Mouse (Mus musculus) gastrocnemius, postnatal 4 days (tissue): ENCODE results near the gene Gcnt3. TPM values are rescaled to one million over a fixed set of nuclear protein-coding genes. Genes with fewer than 3 reads are reported as not detected.

Source experiments
- DNase-seq, 2 experiments: peaks; one replicate each; pipeline ENCODE4 v3.0.0; 2021 to 2022; ENCODE audit warnings: low spot score in 2 of 2, mixed read lengths in 2 of 2
- long read RNA-seq, 2 experiments: library from polyadenylated mRNA; stranded (forward); transcript quantifications; one replicate each; pipeline ENCODE4 v2.0.0; 2021
- total RNA-seq, 2 experiments: library from RNA; stranded (reverse); gene quantifications; 2 replicates each; pipeline ENCODE4 v1.2.3; 2021

The Gcnt3 gene
- not detected for total RNA-seq
- long read RNA-seq, experiment 1: 0 reads
- long read RNA-seq, experiment 2: 0 reads

DNA sequence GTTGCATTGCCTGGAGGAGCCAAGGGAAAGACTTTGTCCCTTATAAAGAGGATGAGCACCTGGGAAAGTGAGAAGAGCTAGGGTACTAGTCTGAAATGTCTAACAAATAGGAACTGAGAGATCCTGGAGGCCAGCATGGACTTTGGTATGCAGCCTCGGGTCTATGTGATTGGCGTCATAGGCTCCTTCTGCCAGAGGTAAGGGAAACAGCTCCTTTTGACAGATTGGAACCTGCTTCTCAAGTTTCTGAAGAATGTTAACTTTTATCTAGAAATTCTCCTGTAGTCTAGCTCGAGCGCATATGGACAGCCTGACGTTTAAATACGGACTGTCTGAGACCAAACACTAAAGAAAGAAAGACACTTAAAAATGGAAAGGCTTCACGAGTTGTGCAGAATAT, at the start of gene Gcnt3:
Gcnt3 (minus strand) TSS at position 101 of the 400 bp plus-strand sequence.
- DNase-seq: no peak

DNA sequence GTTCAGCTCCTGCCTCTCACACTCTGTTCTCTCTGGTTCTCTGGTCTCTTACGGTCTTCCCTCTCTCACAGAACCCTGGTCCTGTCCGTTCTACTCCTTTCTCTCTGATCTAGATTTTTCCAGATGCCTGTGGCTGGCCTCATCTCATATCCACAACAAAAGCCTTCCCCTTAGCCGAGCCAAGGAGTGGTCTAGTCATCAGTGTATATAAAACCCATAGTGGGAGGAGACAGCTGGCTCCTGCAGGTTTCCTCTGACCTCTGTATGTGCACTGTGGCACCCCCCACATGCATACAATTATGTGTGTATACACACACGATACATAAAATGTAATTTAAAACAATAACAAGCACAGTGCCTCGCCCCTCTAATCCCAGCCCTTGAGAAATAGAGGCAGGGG, 49.5 kb upstream of the Gcnt3 start:
- no peak for DNase-seq

DNA sequence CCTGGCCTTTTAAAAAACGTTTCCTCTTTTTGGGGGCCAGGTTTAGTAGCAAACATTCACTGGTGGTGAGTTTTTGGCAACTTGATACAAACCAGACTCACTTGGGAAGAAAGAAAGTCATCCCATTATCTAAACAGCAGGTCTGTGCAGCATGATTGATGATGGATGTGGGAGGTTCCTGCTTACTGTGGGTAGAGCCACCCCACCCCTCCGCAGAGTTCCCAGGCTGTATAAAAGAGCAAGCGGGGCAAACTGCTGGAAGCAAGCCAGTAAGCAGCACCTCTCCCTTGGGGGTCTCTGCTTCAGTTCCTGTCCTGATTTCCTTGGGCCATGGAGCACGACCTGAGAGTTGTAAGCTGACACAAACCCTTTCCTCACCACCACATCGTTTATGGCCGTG, 48.2 kb upstream of the Gcnt3 start:
- no peak for DNase-seq

DNA sequence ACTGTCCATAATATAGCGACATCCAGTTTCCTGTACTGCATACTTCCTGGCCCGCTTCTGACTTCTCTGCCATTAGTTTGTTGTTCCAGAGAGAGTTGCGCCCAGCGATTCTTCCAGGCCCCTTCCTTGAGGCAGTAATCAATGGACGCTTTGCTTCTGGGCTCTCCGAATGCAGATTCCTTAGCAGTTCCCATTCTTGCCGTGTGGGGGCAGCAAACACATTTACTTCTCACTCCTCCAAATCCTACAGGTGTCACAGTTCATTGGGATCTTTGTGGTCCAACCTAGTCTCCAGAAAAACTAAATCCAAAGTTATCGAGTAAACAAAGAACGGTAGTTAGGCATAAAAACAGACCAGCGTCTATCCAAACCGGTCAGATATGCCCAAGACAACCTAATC, 46.2 kb upstream of the Gcnt3 start:
- DNase-seq: peak in 1 of 2 experiments; percentile 37

DNA sequence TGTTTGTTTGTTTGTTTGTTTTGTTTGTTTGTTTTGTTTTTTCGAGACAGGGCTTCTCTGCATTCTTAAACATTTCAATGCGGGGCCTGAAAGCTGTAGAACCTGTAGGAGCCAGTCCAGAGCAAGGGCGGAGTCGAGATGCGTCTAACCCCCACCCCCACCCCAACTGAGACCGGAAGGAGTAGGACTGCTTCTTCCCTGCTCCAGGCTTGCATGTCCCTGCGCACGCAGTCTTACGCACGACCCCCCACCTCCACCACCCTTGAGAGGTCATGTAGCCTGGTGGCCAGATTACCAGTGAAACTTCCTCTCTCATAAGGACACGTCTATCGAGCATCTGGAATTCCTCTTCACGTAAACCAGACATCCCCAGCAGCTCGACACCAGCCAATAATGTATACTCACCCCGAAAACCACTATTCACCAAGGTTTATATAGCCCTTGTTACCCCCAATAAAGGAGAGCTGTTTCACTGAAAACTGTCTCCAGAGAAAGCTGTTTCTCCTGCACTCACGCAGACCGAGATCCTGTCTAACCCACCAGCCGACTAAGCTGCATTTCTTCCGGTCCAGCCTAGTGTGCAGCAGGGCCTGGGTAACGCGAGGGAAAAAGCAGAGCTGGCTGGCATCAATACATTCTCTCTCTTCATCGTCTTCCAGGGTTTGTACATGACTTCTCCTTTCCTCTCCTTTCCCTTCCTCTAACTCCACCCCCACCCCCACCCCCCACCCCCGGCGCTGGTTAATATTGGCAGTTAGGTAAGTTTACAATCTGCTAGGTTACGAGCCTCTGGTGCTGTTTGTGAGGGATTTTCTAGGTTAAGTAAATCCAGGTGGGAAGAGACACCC, 44.7 kb upstream of the Gcnt3 start:
- no peak for DNase-seq

DNA sequence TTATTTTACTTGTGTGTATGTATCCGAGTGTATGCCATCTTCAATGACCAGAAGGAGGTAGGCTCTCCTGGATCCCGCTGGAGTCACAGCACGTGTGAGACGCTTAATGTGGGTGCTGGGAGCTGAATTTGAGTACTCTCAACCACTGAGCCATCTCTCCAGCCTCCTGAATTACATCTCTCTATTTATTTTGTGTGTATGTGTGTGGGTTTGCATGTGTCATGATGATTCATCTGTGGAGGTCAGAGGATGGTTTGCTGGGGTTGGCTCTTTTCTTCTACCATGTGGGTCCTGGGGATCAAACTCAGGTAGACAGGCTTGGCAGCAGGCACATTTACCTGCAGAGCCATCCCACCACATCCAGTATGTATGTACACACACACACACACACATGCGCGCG, 43.9 kb upstream of the Gcnt3 start:
- no peak for DNase-seq

DNA sequence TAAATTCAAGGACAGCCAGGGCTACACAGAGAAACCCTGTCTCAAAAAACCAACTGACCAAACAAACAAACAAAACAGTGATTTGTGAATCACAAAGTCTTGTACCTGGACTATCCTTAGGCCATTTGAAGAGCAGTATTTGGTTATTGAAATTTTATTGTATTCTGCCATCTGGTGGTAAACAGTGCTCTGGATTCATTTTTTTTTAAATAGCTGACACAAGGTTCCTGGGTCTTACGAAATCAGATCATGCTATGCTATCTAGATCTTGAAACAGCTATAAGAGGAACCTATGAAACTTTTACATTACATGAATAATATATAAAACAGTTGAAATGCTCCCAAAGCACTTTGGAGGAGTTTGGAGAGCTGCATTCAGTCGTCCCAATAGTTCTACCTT, 43.1 kb upstream of the Gcnt3 start:
- no peak for DNase-seq

DNA sequence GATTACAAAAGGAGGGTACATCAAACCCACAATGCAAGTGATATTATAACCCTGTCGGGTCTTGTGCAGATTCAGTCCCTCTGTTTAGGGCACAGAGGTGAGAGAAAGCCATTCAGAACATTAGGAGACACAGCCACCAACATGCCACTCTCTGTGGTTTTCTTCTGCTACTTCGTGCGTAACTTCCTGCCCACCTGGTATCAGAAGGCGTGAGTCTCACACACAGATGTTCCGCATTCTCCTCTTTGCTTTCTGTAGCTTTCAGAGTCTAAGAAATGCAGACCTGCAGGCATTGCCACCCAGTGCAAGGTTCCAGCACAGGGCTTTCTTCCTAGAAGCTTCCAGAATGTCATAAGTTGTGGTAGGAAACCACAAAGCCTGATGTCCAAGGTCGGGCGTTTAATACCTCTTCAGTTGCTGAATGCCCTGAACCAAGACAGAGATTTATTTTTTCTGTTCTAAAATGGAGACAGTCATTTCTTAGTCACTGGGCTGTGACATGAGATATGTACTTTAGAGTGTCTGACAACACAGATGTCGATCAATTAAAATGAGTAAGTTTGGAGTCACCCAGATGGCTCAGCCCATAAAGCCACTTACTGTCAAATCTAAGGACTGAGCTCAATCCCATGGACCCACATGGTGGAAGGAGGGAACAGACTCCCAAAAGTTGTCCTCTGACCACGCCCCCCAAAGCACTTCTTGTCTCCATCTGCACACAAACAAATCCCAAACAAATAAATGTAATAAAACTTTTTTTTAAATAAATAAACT, 42.3 kb upstream of the Gcnt3 start:
- no peak for DNase-seq

DNA sequence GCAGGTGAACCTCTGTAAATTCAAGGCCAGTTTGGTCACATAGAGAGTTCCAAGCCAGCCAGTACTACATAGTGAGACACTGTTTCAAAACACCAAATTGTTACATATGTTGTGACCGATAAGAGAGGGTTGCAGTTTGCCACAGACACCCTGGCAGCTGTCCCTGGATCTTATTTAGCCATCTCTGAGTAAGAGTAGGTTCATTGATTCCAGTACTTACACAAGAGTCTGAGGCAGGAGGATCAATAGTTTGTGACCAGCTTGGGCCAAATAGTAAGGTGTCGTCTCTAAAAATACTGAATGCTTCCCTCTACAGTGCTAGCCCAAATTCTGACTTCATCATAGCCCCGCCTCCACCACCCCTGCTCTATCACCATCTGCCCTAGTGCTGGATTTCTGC, 40.1 kb upstream of the Gcnt3 start:
- no peak for DNase-seq

DNA sequence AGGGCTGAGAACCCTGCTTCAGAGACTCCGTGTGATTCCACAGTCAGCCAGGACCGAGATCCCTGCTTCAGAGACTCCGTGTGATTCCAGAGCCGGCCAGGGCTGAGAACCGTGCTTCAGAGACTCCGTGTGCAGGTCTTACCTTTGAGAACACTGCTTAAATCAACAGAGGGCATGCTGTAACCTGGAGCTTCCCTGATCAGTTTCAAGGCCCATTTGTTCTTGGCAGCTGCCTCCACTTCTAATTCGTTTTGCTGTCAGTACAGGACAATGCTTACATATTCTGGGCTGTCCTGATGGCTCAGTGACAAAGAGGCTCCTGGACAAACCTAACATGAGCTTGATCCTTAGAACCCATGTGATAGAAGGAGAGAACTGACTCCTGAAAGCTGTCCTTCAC, 39.3 kb upstream of the Gcnt3 start:
- DNase-seq: no peak

DNA sequence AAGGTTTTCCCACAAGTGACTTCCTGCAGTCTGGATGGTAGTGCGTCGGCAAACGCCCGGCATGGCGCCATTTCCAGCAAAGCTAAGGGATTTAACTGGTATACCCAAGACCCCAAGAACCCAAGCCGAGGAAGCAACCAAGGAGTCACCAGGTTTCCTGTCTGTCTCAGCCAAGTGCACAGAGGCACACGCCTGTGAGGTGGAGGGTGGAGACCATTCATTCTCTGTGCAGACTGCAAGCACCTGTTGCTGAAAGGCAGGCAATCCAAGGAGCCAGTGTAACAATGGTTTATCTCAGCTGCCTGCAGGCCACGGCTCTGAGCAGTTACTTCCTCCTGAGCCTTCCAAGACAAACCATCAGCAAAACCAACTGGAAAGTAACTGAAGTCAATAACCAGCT, 34.5 kb upstream of the Gcnt3 start:
- DNase-seq: no peak

DNA sequence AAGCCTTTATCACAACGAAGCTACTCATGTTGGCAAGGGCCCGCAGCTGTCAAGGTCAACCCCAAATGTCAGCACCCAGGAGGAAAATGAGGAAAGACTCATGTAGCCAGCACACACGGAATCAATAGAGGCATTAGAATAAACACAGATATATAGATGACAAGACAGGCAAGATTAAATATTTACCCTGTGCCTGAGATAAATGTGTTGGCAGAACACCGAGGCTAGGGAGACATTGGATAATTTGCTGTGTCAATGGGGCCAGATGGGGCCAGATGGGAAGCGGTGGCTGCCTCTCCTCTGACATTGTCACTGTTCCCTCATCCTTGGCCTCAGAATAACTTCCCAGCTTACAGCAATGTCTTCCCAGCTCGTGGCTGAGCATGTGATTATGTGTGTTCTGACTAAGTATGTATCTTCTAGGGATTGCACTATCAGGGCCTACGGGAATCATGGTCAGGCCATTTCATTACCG, 32.1 kb upstream of the Gcnt3 start:
- DNase-seq: no peak

DNA sequence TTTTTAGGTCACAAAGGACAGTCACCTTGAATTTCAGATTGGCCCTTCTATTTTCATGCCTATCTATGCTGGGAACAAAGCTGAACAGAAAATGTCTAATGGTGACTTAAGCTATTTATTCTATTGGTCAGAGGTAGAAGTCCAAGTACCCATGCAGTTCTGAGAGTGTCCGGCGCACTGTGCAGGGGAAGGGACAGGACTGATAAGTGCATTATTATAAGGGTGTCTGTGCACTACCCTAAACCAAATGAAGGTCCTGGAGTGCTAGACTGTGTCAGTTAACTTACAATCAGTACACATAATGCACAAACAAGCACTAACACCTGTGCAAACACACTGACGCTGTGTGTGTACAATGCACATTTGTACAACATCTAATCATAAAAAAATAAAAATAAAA, 29.6 kb upstream of the Gcnt3 start:
- DNase-seq: no peak

DNA sequence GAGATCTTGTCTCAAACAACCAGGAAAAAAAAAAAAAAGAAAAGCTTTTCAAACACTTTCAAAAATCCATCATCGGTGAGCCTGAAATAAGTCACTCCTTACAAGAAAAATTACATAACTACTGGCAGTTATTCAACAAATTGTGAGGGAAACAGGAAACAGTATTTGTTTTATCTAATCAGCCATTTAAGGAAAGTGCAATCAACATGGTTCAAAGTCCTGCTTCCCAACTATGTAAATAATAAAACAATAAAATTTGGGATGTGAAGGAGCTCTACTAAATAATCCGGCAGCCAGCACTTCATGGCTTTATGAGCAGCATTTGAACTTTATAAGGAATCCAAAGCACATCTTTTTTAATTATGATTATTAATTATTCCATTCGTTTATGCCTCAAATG, 24.1 kb upstream of the Gcnt3 start:
- DNase-seq: no peak

DNA sequence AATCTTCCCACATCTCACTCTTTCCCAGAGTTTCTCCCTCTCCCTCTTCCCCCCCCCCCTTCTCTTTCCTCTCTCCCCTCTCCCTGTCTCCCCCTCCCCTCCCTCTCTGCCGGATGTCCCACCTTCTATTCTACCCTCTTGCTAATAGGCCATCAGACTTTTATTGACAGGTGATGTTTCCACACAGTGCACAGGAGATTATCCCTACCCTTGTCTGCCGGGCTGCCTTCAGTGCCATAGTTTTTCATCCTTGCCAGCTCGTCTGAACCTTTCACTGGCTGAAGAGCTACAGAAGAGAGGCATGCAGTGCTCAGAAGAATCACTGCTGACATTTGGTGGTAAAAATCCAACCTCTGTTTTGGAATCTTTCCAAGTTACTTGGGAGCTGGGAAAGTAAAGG, 15.5 kb upstream of the Gcnt3 start:
- DNase-seq: no peak

DNA sequence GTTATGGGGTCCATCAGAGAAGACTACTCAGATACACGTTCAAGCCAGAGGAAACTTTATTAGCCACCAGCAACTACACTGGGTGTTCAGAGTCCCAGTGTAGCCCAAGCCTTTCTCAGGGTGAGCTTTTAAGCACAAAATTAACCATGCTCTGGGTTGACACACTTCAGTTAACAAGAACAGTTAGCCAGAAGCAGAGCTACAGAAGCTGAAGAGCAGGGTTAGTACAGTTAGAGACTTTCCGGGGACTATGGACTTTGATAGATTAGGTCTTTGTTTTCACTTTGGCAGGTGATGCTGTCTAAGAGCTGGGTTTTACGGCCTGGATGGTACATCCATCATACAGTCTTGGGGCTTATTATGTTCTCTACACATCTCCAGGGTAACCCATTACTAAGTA, 14.8 kb upstream of the Gcnt3 start:
- DNase-seq: no peak

DNA sequence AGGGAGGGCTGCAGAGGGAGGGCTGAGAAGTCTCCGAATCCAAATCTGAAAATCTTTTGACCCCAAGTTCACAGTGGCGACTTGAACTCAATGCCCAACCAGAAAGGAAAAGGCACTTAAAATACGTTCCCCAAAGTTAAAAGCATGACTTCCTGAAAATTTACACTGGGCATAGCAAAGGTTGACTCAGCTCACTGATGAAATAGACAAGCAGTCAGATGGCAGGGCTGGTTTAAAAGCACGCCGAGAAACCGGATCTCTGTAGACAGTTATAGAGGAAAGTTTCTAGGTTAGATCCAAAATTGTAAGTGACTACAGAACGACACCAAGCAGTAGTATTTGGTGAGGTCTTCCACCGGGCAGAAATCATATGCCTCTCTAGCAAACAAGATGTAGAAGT, 12.0 kb upstream of the Gcnt3 start:
- DNase-seq: no peak

DNA sequence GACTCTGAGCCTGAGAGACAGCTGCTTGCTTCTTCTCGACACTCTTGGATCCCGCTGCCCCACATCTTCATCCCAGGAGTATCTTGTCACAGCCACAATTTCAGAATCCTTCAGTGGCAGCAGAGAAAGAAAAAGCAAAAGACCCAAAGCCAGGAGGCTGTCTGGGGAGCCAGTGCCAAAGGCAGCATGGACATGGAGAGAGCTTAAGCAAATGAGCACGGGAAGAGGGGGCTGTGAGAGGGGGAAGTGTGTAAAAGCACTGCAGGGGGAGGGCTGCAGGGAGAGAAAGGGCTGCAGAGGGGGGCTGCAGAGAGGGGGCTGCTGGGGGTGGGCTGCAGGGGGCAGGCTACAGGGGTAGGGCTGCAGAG, 11.5 kb upstream of the Gcnt3 start:
- no peak for DNase-seq

DNA sequence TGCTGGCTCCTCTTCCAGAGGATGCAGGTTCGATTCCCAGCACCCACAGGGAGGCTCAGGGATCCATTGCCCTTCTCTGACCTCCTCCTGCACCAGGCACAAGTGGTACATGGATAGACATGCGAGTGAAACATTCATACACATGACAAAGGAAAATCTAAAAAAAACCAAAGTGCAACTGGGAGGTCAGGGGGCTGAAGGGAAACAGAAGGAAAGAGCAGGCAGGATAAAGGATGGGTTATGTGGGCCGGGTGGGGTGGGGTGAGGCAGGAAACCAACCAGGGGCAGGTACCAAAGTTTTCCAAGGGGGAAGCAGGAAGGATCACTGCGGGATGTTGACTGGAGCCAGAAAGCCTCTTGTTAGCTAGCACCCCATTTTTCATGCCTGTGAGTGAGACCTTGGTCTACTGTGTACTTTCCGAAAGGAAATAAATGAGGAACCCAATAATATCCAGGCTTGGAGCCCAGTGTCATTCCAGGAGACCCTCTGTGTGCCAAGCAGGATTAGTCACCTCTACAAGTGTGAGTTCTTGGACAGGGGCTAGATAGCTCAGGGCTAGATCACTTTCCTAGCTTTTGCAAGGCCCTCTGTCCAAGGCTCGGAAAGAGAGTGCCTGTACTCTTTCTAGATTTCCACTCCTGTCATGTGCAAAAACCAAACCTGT, 11.0 kb upstream of the Gcnt3 start:
- DNase-seq: peak; percentile 23 to 48

DNA sequence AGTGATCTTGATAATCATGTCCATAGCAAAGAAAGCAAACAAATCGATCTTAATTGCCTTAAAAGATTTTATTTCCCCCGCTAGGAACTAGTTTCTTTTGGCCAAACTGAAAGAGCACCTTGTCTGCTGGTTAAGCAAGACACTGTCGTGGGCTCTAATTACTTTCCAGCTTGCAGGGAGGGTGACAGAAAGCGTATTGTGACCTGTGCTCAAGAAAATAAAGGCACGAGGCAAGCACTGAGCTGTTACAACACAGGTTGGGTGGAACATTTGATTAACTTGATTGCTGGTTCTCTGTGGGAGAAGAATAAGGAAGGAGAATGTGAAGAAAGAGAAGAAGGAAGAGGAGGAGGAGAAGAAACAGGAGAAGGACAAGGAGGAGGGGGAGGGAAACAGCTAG, 10.4 kb upstream of the Gcnt3 start:
- DNase-seq: no peak

DNA sequence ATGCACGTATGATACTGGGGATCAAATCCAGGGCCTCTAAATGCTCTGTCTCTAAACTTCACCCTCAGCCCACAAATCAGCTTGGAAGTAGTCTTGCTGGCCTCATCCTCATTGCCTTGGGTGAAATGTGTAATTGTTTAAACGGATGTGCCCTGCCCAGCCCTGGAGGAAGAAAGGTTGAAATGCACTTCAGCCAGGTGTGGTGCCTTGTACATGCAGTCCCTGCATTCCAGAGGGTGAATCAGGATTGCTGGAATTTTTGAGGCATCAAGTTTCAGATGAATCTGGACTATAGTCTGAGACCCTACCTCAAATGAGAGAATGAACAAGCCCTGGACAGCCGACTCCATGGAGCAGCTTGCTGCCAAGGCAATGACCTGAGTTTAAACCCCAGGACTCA, 10.0 kb upstream of the Gcnt3 start:
- no peak for DNase-seq

DNA sequence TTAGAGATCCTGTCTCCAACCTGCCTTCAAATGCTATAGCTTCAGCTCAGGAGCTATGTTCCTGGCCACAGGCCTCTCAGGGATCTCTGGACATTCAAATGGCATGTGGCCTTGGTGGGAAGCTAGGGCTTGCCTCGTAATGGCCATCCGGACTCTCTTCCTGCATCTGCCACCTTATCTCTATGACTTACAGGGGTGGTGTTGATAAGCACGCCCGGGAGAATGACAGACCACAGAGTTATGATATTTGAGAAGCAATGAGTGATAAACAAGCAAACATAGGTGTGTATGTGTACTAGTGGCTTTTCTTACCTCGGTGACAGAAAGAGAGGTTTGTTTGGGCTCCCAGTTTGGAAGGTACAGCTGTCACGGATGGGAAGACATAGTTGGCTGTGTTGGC, 8.4 kb upstream of the Gcnt3 start:
- DNase-seq: no peak
